Mouse (Mus musculus) ES-E14 (cell line): ENCODE measurements at regions not wholly inside any gene's neighbourhood (a gene's known extent, or its start where the extent isn't known, plus 50 kb on each side); places are given as distances from the start of the nearest gene placed in this dataset.

Experiments
- DNase-seq: peaks from one replicate; pipeline ENCODE4 v3.0.0-alpha.2; 2013; ENCODE audit warnings: low read depth, low spot score
- H3K27ac ChIP-seq: 2 replicates; pipeline ENCODE4 v1.5.1; 2012; ENCODE audit warnings: low read depth, mild to moderate bottlenecking, low read length, moderate library complexity, mixed read lengths; ENCODE audit not compliant: poor library complexity, insufficient read depth, severe bottlenecking
- H3K36me3 ChIP-seq: 2 replicates; pipeline ENCODE4 v1.6.1; 2012; ENCODE audit warnings: mild to moderate bottlenecking, low read length, moderate library complexity, mixed read lengths; ENCODE audit not compliant: control insufficient read depth, poor library complexity, insufficient read depth, severe bottlenecking
- H3K4me1 ChIP-seq, 2 experiments: fragments of 150-350 bp in 1 of 2; sonication (generic) in 1 of 2; 2 replicates each; pipeline ENCODE4 v1.6.1; 2012; ENCODE audit warnings: low read length in 2 of 2, mild to moderate bottlenecking in 1 of 2, mixed read lengths in 1 of 2; ENCODE audit not compliant: control insufficient read depth in 2 of 2, insufficient read depth in 2 of 2, poor library complexity in 1 of 2
- H3K4me3 ChIP-seq, 2 experiments: fragments of 150-350 bp in 1 of 2; sonication (generic) in 1 of 2; 2 replicates each; pipeline ENCODE4 v1.5.1; 2012; ENCODE audit warnings: low read length in 2 of 2, low read depth in 1 of 2, mild to moderate bottlenecking in 1 of 2, mixed read lengths in 1 of 2; ENCODE audit not compliant: insufficient read depth in 1 of 2, poor library complexity in 1 of 2, severe bottlenecking in 1 of 2
- H3K9ac ChIP-seq: 2 replicates; pipeline ENCODE4 v1.6.1; 2012; ENCODE audit warnings: low read depth, mild to moderate bottlenecking, low read length, mixed read lengths; ENCODE audit not compliant: poor library complexity, insufficient read depth, severe bottlenecking
- H3K9me3 ChIP-seq: fragments of 150-350 bp; sonication (generic); 2 replicates; pipeline ENCODE4 v1.6.1; 2012; ENCODE audit warnings: low read depth, mild to moderate bottlenecking, low read length; ENCODE audit not compliant: control insufficient read depth, insufficient read depth
- CHD2 ChIP-seq: IDR thresholded peaks from 2 replicates; pipeline ENCODE4 v1.6.1; 2014; ENCODE audit warnings: mild to moderate bottlenecking, low read depth, low read length, inconsistent platforms
- HCFC1 ChIP-seq: IDR thresholded peaks from 2 replicates; pipeline ENCODE4 v1.6.1; 2012; ENCODE audit warnings: low read length, inconsistent platforms, borderline replicate concordance; ENCODE audit not compliant: insufficient read depth
- MAFK ChIP-seq: IDR thresholded peaks from 2 replicates; pipeline ENCODE4 v1.6.1; 2014; ENCODE audit warnings: mild to moderate bottlenecking, low read depth, low read length, inconsistent platforms; ENCODE audit not compliant: insufficient read depth
- ZC3H11A ChIP-seq: IDR thresholded peaks from 2 replicates; pipeline ENCODE4 v1.6.1; 2012; ENCODE audit warnings: low read depth, mild to moderate bottlenecking, inconsistent platforms, low read length, borderline replicate concordance
- ZNF384 ChIP-seq: IDR thresholded peaks from 2 replicates; pipeline ENCODE4 v1.6.1; 2012; ENCODE audit warnings: low read depth, low read length, inconsistent platforms
- in situ Hi-C, 2 experiments: fragments of 600-800 bp; cut with MboI; formaldehyde crosslinking; loops; one replicate each; pipeline ENCODE4 v1.15.1; 2025; ENCODE audit warnings: low sequenced_read_pairs in 2 of 2, inconsistent platforms in 1 of 2; ENCODE audit not compliant: unreplicated experiment in 2 of 2

GRCm38 (mm10) chr13:44516863-44517262, 212.4 kb upstream of the Jarid2 start:
- Histone ChIP-seq H3K36me3 (no peaks in the 10 kb centered on the region), H3K27ac (no peak overlapping the region), H3K9me3 (no peaks in the 10 kb centered on the region), H3K4me3 (no peak overlapping the region), H3K9ac (no peak overlapping the region), H3K4me1 (no peaks in the 10 kb centered on the region)
- no peak for DNase-seq
- in situ Hi-C loops = no loop called here
- no peak for TF ChIP-seq HCFC1
- TF ChIP-seq ZNF384 = no peak
- no peak for TF ChIP-seq ZC3H11A
- no peak for TF ChIP-seq CHD2
- TF ChIP-seq MAFK = no peak

- DNase-seq = no peak
- H3K4me1 ChIP-seq = no peaks in the 10 kb centered on the region
- TF ChIP-seq HCFC1 (no peak), CHD2 (no peak)
- H3K36me3 ChIP-seq = no peaks in the 10 kb centered on the region
- in situ Hi-C loops = no loop called here
- no peak overlapping the region for H3K9ac ChIP-seq
- no peak overlapping the region for H3K27ac ChIP-seq
- no peak overlapping the region for H3K4me3 ChIP-seq
- H3K9me3 ChIP-seq = no peaks in the 10 kb centered on the region
Observed at GRCm38 (mm10) chr13:44517312-44517711, 212.0 kb upstream of the Jarid2 start.

GRCm38 (mm10) chr13:44518215-44518614, 211.1 kb upstream of the Jarid2 start:
- in situ Hi-C loops = no loop called here
- TF ChIP-seq ZC3H11A (no peak), CHD2 (no peak), ZNF384 (no peak), HCFC1 (no peak), MAFK (no peak)
- DNase-seq = no peak
- Histone ChIP-seq H3K4me1 (no peaks in the 10 kb centered on the region), H3K4me3 (no peak overlapping the region), H3K27ac (no peak overlapping the region), H3K36me3 (no peaks in the 10 kb centered on the region), H3K9me3 (no peaks in the 10 kb centered on the region), H3K9ac (no peak overlapping the region)

GRCm38 (mm10) chr13:44523516-44523915, 205.8 kb upstream of the Jarid2 start:
- H3K9me3 ChIP-seq = no peaks in the 10 kb centered on the region
- DNase-seq = no peak
- TF ChIP-seq ZNF384 = no peak
- no peak for TF ChIP-seq CHD2
- H3K27ac ChIP-seq = no peak overlapping the region
- no peaks in the 10 kb centered on the region for H3K36me3 ChIP-seq
- no peak overlapping the region for H3K9ac ChIP-seq
- no peaks in the 10 kb centered on the region for H3K4me1 ChIP-seq
- H3K4me3 ChIP-seq = no peak overlapping the region
- in situ Hi-C loops = no loop called here

GRCm38 (mm10) chr13:44530867-44531564, 198.3 kb upstream of the Jarid2 start:
- in situ Hi-C loops = no loop called here

More at GRCm38 (mm10) chr13:44530867-44531564, 198.3 kb upstream of the Jarid2 start:
- H3K36me3 ChIP-seq = no peaks in the 10 kb centered on the region
- no peak overlapping the region for H3K4me3 ChIP-seq
- H3K9ac ChIP-seq = no peak overlapping the region
- H3K9me3 ChIP-seq = no peaks in the 10 kb centered on the region
- H3K4me1 ChIP-seq = no peaks in the 10 kb centered on the region
- no peak for TF ChIP-seq CHD2
- H3K27ac ChIP-seq = no peak overlapping the region
- no peak for DNase-seq
